Mouse (Mus musculus): ENCODE measurements around the gene Stard3.

Gene Stard3

GRCm38 (mm10) chr11:98358161-98359083 is at the start of gene Stard3:
TSS of gene Stard3 (plus strand) at chr11:98358368.
- peak; percentile 90 to 92 for DNase-seq

DNA sequence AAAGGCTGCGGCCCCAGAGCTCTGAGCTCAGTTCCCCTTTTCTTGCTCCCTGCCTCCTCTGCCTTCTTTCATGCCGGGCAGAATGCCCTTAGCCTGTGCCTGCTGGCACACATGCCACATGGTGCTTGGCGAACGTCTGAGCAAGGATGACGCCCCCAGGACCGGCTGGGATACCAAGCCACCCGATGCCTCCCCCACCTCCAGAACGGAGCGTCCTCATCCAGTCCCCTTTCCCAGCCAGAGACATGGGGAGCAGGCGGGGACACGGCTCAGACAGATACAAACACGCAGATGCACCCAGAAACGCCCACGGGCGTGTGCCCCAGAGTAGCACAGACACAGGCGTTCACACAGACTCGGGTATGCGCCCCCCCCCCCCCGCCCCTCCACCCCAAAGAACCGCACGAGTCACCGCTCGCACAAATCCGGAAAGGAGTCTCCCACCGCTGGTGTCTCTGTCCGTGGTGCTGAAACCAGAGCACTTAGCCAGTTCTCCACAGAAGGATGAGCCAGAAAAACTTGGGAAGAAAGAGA is 44.3 kb upstream of the Stard3 start:
- DNase-seq, result peak in 1 of 2 experiments; percentile 52

GRCm38 (mm10) chr11:98317479-98317878 is 40.7 kb upstream of the Stard3 start:
- no peak for DNase-seq

DNA sequence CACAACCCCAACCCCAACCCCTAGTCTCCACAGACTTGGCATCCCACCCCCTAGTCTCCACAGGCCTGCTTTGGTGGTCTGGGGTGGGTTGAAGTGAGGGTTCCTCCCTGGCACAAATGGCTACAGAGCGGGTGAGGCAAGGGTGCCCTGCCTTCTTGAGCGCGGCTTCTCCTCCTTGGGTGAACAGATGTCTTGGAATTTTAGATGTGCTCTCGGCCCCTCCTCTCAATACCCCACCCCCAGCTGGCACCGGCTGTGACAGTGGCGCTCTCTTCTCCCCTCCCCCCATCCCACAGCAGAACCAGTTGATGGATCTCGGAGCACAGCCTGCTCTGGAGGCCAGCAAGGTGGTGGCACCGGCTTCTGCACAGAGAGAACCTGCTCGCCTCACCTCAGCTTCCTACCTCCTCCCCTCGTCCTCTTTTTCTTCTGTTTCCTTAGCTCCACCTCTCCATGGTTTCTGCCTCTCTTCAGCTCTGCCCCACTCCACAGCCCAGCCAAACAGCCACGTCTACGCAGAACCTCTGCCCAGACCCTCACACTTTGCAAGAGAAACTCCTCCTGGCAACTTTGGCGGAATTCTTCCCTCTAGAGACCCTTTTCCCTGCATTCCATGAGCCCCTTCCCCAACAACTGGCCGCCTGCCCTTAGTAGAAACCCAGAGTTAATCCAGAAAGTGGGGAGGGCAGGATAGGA is 39.6 kb upstream of the Stard3 start:
- DNase-seq, result no peak

- no peak for DNase-seq
Measured at GRCm38 (mm10) chr11:98319120-98319519, 39.0 kb upstream of the Stard3 start.

DNA sequence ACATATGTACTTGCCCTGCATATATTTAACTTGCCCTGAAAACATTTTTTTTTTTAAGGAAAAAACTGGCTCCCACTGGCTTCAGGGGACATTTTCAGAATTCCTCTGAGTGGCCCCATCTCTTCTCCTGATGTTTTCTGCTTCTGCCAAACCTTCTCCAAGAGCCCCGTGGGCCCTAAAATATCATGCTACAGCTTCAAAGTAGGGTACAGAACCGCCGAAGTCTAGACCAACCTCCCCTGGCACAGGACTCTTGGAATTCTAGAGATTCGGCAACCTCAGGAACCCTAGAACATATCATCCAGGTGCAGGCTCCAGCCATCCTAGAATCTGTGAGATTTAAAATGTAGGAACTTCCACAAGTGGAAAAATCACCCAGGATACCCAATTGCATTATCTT is 38.6 kb upstream of the Stard3 start:
- no peak for DNase-seq

DNA sequence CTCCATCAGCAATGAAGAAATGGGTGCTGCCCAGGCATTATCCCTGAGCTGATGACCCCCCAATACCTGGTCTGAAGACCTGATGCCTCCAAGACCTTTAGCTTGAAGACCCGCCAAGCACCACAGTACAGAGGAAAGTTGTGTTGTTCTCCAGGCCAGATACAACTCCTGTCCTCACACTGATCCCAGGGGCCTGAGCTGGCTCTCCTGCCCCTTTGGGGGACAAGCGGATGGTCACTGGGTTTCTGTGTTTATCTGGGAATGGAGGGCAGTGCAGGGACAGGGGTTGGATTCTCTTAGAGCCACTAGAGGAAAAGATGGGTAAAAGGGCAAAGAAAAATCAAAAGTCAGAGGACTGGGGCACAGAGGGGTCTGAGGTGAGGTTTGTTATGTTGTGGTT is 38.2 kb upstream of the Stard3 start:
- no peak for DNase-seq

- no peak for DNase-seq
Measured at GRCm38 (mm10) chr11:98320381-98320780, 37.8 kb upstream of the Stard3 start.

GRCm38 (mm10) chr11:98320806-98321676 is 37.1 kb upstream of the Stard3 start:
- DNase-seq, result no peak

GRCm38 (mm10) chr11:98321677-98322003 is 36.5 kb upstream of the Stard3 start:
- no peak for DNase-seq

DNA sequence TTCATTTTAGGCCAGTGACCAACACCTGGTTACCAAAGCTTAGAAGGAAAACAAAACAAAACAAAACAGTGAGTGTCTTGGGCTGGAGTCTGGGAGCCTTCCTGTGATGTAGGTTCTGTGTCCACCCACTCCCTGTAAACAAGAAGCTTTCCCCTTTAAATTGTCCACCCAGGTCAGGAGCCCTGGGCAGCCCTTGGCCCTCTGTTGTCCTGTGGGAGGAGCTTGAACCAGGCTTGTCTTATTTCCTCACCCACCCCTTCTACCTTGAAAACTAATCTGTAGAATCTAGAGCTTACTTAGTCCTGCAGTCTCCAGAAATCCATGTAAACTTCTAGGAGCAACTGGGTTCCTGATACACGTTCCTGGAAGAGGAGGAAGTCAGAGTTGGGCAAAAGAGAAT is 36.0 kb upstream of the Stard3 start:
- DNase-seq, result no peak

- no peak for DNase-seq
Measured at GRCm38 (mm10) chr11:98323136-98323866, 34.9 kb upstream of the Stard3 start.

GRCm38 (mm10) chr11:98323933-98324332 is 34.2 kb upstream of the Stard3 start:
- peak in 1 of 2 experiments; percentile 43 for DNase-seq

GRCm38 (mm10) chr11:98325191-98325820 is 32.9 kb upstream of the Stard3 start:
- no peak for DNase-seq

- no peak for DNase-seq
Measured at GRCm38 (mm10) chr11:98325821-98326218, 32.3 kb upstream of the Stard3 start.

- DNase-seq, result no peak
Measured at GRCm38 (mm10) chr11:98326741-98327135, 31.4 kb upstream of the Stard3 start.

- no peak for DNase-seq
Measured at GRCm38 (mm10) chr11:98327136-98328030, 30.8 kb upstream of the Stard3 start.

- no peak for DNase-seq
Measured at GRCm38 (mm10) chr11:98328031-98328370, 30.2 kb upstream of the Stard3 start.

GRCm38 (mm10) chr11:98328371-98329069 is 29.6 kb upstream of the Stard3 start:
- DNase-seq, result no peak
